Comparison of ENCODE assay signal across 9 mouse cellular contexts in genomic region chr17:69475423-69475822, GRCm38 (mm10). TPM values are rescaled to one million over a fixed set of nuclear protein-coding genes. Genes with fewer than 3 reads are reported as not detected.
DNase-seq lines count a peak whose midpoint lies in the region; ATAC-seq lines count a peak whose summit lies in the region.
"Had no signal": no experiment of that assay in that cellular context is flagged by ENCODE, and none has a peak within 500 bp of the region (broad histone marks: within the 10 kb centered on the region; RNA-seq: fewer than 3 reads in every experiment).

No protein-coding gene starts in this region.

- H3K4me2 ChIP-seq in hindbrain, embryonic 13.5 days, result peak overlapping the region; percentile 60

- no peaks in the 10 kb centered on the region for H3K27me3 ChIP-seq in hindbrain, embryonic 13.5 days
- peaks cover 25% of the 10 kb centered on the region for H3K27me3 ChIP-seq in megakaryocyte, embryonic 14.5 days (replicated peaks)

- intact Hi-C loops in left cerebral cortex, postnatal 14 days (cut with DNase I), result no loop called here

- H3K9ac ChIP-seq in hindbrain, embryonic 13.5 days, result peak overlapping the region; percentile 65

- no peaks in the 10 kb centered on the region for H3K36me3 ChIP-seq in hindbrain, embryonic 13.5 days
- H3K36me3 ChIP-seq in megakaryocyte, embryonic 14.5 days (replicated peaks; ENCODE audit: low read length), result no peaks in the 10 kb centered on the region

- no peaks in the 10 kb centered on the region for H3K9me3 ChIP-seq in hindbrain, embryonic 13.5 days
- H3K9me3 ChIP-seq in megakaryocyte, embryonic 14.5 days, result no peaks in the 10 kb centered on the region

- no peak overlapping the region for H3K27ac ChIP-seq in hindbrain, embryonic 13.5 days

- peak; percentile 71 for ATAC-seq in hindbrain, embryonic 13.5 days (ENCODE audit: low FRiP score)

- WGBS in hindbrain, embryonic 13.5 days, result 1% methylated on average over 20 of the region's 20 CpGs

- peak overlapping the region; percentile 42 for H3K4me3 ChIP-seq in hindbrain, embryonic 13.5 days
- H3K4me3 ChIP-seq in megakaryocyte, embryonic 14.5 days (replicated peaks), result peak overlapping the region; percentile 90

- H3K4me1 ChIP-seq in hindbrain, embryonic 13.5 days (replicated peaks), result peaks cover 14% of the 10 kb centered on the region; the same call in 1 of the 2 replicates
- peaks cover 6% of the 10 kb centered on the region for H3K4me1 ChIP-seq in megakaryocyte, embryonic 14.5 days

- DNase-seq in WW6 (ENCODE audit: low read depth, low spot score), result peak; percentile 34
- peak; percentile 67 to 80 for DNase-seq in cerebellum, postnatal 25 days
- DNase-seq in frontal cortex, postnatal 36 days (ENCODE audit: low spot score in 2 of 2), result peak; percentile 44 to 51
- DNase-seq in left cerebral cortex, postnatal 14 days (ENCODE audit: low spot score in 2 of 2), result peak; percentile 36 to 41
- DNase-seq in retina, postnatal 7 days (ENCODE audit: low read depth, low spot score), result peak; percentile 56
- DNase-seq in urinary bladder, postnatal 25 days (ENCODE audit: low spot score), result peak; percentile 46

RNA-seq across cellular contexts. Expression of gene Akain1, which starts 36.3 kb away (rescaled TPM):
- polyA plus RNA-seq in hindbrain, embryonic 13.5 days (2015; fragmentation: Nextera tagmentation; extraction: Ambion mirVana), result 0.70 and 0.96 TPM in 2 replicates
- total RNA-seq in left cerebral cortex, postnatal 14 days (2021), result 1 to 10 TPM; 2.9 to 3.0 TPM
- polyA plus RNA-seq in megakaryocyte, embryonic 14.5 days (2012; ENCODE audit: insufficient read depth, low replicate concordance), result not detected in 2 replicates
- polyA plus RNA-seq: large intestine, adult 2 months had no signal
